Mouse (Mus musculus): ENCODE data around the gene Rpe. TPM values are rescaled to one million over a fixed set of nuclear protein-coding genes. Genes with fewer than 3 reads are reported as not detected.
"Not testable (repeated sequence)": the region's sequence is repeated elsewhere in the genome, so short reads cannot be mapped to it uniquely, and the experiment has no call there.

Gene Rpe
- total RNA-seq (2021) = 10 to 100 TPM; 10.2 to 13.4 TPM
- long read RNA-seq, experiment 1, transcript Rpe-201 (6 exons, 2,692 nt) = major isoform, 14 of 16 reads
- long read RNA-seq, experiment 1, partial matches to known transcripts = 1 of 16 reads
- long read RNA-seq, experiment 1, other reads (novel, unspliced or antisense) = 1 of 16 reads
- long read RNA-seq, experiment 2, transcript Rpe-201 (6 exons, 2,692 nt) = major isoform, 6 of 8 reads
- long read RNA-seq, experiment 2, partial matches to known transcripts = 0 of 8 reads
- long read RNA-seq, experiment 2, other reads (novel, unspliced or antisense) = 1 of 8 reads

- DNase-seq = peak; percentile 94
Measured at GRCm38 (mm10) chr1:66700693-66701575, at the start of gene Rpe. Gene Rpe, plus strand, starts transcription at chr1:66700831.

- DNase-seq = no peak
Measured at GRCm38 (mm10) chr1:66655119-66655746, 45.4 kb upstream of the Rpe start.

- DNase-seq = no peak
Measured at GRCm38 (mm10) chr1:66655747-66656119, 44.9 kb upstream of the Rpe start.

- DNase-seq = no peak
Measured at GRCm38 (mm10) chr1:66671475-66671874, 29.2 kb upstream of the Rpe start.

GRCm38 (mm10) chr1:66672812-66673211 is 27.8 kb upstream of the Rpe start:
- no peak for DNase-seq

- no peak for DNase-seq
Measured at GRCm38 (mm10) chr1:66677928-66678327, 22.7 kb upstream of the Rpe start.

- DNase-seq = no peak
Measured at GRCm38 (mm10) chr1:66678662-66679061, 22.0 kb upstream of the Rpe start.

GRCm38 (mm10) chr1:66682974-66683373 is 17.7 kb upstream of the Rpe start:
- DNase-seq = no peak

GRCm38 (mm10) chr1:66691772-66692171 is 8.9 kb upstream of the Rpe start:
- DNase-seq = no peak

- DNase-seq = no peak
Measured at GRCm38 (mm10) chr1:66692308-66692707, 8.3 kb upstream of the Rpe start.

GRCm38 (mm10) chr1:66692780-66693392 is 7.7 kb upstream of the Rpe start:
- DNase-seq = no peak

- no peak for DNase-seq
Measured at GRCm38 (mm10) chr1:66694266-66694665, 6.4 kb upstream of the Rpe start.

GRCm38 (mm10) chr1:66695296-66695695 is 5.3 kb upstream of the Rpe start:
- no peak for DNase-seq

GRCm38 (mm10) chr1:66699630-66700029 is 1.0 kb upstream of the Rpe start:
- DNase-seq = not testable (repeated sequence)

GRCm38 (mm10) chr1:66700149-66700692 is 410 bp upstream of the Rpe start:
- no peak for DNase-seq

GRCm38 (mm10) chr1:66701576-66701940 is 927 bp downstream of the Rpe start:
- no peak for DNase-seq

GRCm38 (mm10) chr1:66702623-66703345 is 2.2 kb downstream of the Rpe start:
- DNase-seq = no peak

- no peak for DNase-seq
Measured at GRCm38 (mm10) chr1:66704523-66704922, 3.9 kb downstream of the Rpe start.

- no peak for DNase-seq
Measured at GRCm38 (mm10) chr1:66712859-66713258, 12.2 kb downstream of the Rpe start.

GRCm38 (mm10) chr1:66730581-66730980 is 29.9 kb downstream of the Rpe start:
- DNase-seq = no peak

GRCm38 (mm10) chr1:66768764-66769163 is 68.1 kb downstream of the Rpe start:
- no peak for DNase-seq

Data from gastrocnemius, postnatal 10 days (tissue).